Mouse (Mus musculus): Measurements from ENCODE around the gene Ube2e3. TPM values are rescaled to one million over a fixed set of nuclear protein-coding genes. Genes with fewer than 3 reads are reported as not detected.
A peak's percentile ranks its signal among the peaks of the same experiment; 100 is the strongest.

Ube2e3 gene
- polyA plus RNA-seq, 1 experiment from 2014 or later, result 271 TPM

DNA sequence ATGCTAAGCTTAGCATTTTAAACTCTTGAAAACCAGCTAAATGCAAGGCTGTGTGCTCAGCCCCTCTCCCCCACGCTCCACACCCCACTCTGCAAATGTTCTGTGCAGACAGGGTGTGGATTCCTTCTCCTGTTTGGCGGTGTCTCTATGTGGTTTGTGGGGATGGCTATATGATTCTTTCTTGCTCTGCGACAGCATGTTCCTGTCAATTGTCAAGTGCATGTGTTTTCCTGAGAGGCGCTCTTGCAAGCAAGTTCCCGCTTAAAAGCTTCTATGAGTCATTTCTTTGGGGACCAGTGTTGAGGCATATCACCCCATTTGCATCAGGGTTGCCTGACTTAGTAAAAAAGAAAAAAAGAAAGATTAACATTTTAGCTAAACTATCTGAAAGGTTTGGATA lies 92.4 kb downstream of the Ube2e3 start:
- no peak overlapping the region for H3K4me3 ChIP-seq (ENCODE audit: low read depth, low read length)
- H3K4me1 ChIP-seq (ENCODE audit: control insufficient read depth, insufficient read depth, low read length), result peaks cover 6% of the 10 kb centered on the region
- DNase-seq (ENCODE audit: low spot score) (no peak), ATAC-seq (ENCODE audit: insufficient number of reproducible peaks, low FRiP score, low TSS enrichment, low read depth) (no peak)
- H3K27me3 ChIP-seq (ENCODE audit: control insufficient read depth, insufficient read depth, low read length), result no peaks in the 10 kb centered on the region
- no peaks in the 10 kb centered on the region for H3K36me3 ChIP-seq (ENCODE audit: control insufficient read depth, insufficient read depth, low read length)
- 93% methylated on average over 5 of the region's 5 CpGs for WGBS
- H3K9me3 ChIP-seq (ENCODE audit: control insufficient read depth, low read length), result no peaks in the 10 kb centered on the region
- no peak overlapping the region for H3K4me2 ChIP-seq (ENCODE audit: low read depth, severe bottlenecking)
- no peak overlapping the region for H3K9ac ChIP-seq (ENCODE audit: low read length)
- H3K27ac ChIP-seq (replicated peaks; ENCODE audit: low read depth, low read length), result no peak overlapping the region

DNA sequence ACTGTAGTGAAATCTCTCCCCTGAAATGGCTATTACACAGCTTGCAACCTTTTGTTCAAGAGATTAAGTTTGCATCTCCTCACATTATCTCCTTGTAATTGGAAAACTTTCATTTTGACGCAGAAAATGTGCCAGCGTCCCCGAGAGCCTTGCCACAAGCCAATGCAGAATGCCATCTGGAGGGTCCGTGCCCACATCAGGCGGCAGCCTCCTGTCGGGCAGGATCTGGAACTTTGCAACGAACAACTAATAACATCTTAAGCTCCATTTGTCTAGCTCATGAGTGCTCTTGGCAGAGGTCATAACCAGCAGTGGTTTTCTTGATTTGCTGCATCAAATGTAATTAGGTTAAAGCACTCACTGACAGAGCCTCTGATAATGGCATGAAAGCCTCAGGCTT lies 93.1 kb downstream of the Ube2e3 start:
- 31% methylated on average over 7 of the region's 7 CpGs for WGBS
- Histone ChIP-seq H3K27me3 (ENCODE audit: control insufficient read depth, insufficient read depth, low read length) (no peaks in the 10 kb centered on the region), H3K27ac (replicated peaks; ENCODE audit: low read depth, low read length) (no peak overlapping the region), H3K4me3 (ENCODE audit: low read depth, low read length) (no peak overlapping the region), H3K36me3 (ENCODE audit: control insufficient read depth, insufficient read depth, low read length) (no peaks in the 10 kb centered on the region), H3K9me3 (ENCODE audit: control insufficient read depth, low read length) (no peaks in the 10 kb centered on the region), H3K9ac (ENCODE audit: low read length) (no peak overlapping the region), H3K4me2 (ENCODE audit: low read depth, severe bottlenecking) (no peak overlapping the region), H3K4me1 (ENCODE audit: control insufficient read depth, insufficient read depth, low read length) (peaks cover 6% of the 10 kb centered on the region)
- ATAC-seq (ENCODE audit: insufficient number of reproducible peaks, low FRiP score, low TSS enrichment, low read depth) (no peak), DNase-seq (ENCODE audit: low spot score) (no peak)

- Histone ChIP-seq H3K9ac (ENCODE audit: low read length) (no peak overlapping the region), H3K4me2 (ENCODE audit: low read depth, severe bottlenecking) (no peak overlapping the region), H3K4me3 (ENCODE audit: low read depth, low read length) (no peak overlapping the region), H3K27ac (replicated peaks; ENCODE audit: low read depth, low read length) (no peak overlapping the region), H3K27me3 (ENCODE audit: control insufficient read depth, insufficient read depth, low read length) (no peaks in the 10 kb centered on the region), H3K36me3 (ENCODE audit: control insufficient read depth, insufficient read depth, low read length) (no peaks in the 10 kb centered on the region), H3K4me1 (ENCODE audit: control insufficient read depth, insufficient read depth, low read length) (peaks cover 6% of the 10 kb centered on the region), H3K9me3 (ENCODE audit: control insufficient read depth, low read length) (no peaks in the 10 kb centered on the region)
- ATAC-seq (ENCODE audit: insufficient number of reproducible peaks, low FRiP score, low TSS enrichment, low read depth) (no peak), DNase-seq (ENCODE audit: low spot score) (no peak)
- 17% methylated on average over 7 of the region's 7 CpGs for WGBS
Measured at GRCm38 (mm10) chr2:78961580-78961979, 93.7 kb downstream of the Ube2e3 start.

DNA sequence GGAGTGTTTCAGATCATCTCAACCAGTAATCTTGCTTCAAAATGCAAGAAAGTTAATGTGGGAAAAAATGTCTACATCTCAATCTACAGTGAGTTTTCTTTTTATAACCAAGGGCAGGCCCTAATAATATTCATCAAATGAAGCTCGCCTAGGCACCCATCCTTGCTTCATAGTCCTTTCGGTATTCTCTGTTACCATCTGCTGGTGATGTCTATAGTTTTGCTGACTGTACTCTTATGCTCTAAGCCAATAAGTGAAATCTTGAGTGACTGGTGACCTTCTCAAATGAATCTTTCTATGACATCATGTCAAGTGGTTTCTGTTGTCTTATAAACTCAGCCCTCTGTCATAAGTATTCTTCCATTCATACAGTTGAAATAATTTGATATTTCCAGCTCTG lies 97.1 kb downstream of the Ube2e3 start:
- Histone ChIP-seq H3K9me3 (ENCODE audit: control insufficient read depth, low read length) (no peaks in the 10 kb centered on the region), H3K36me3 (ENCODE audit: control insufficient read depth, insufficient read depth, low read length) (no peaks in the 10 kb centered on the region), H3K27me3 (ENCODE audit: control insufficient read depth, insufficient read depth, low read length) (no peaks in the 10 kb centered on the region), H3K4me3 (ENCODE audit: low read depth, low read length) (no peak overlapping the region), H3K4me1 (ENCODE audit: control insufficient read depth, insufficient read depth, low read length) (peaks cover 6% of the 10 kb centered on the region), H3K27ac (replicated peaks; ENCODE audit: low read depth, low read length) (no peak overlapping the region), H3K9ac (ENCODE audit: low read length) (no peak overlapping the region), H3K4me2 (ENCODE audit: low read depth, severe bottlenecking) (no peak overlapping the region)
- no peak for DNase-seq (ENCODE audit: low spot score)
- no peak for ATAC-seq (ENCODE audit: insufficient number of reproducible peaks, low FRiP score, low TSS enrichment, low read depth)
- 86% methylated on average over 2 of the region's 2 CpGs for WGBS

- Histone ChIP-seq H3K9ac (ENCODE audit: low read length) (no peak overlapping the region), H3K27me3 (ENCODE audit: control insufficient read depth, insufficient read depth, low read length) (no peaks in the 10 kb centered on the region), H3K36me3 (ENCODE audit: control insufficient read depth, insufficient read depth, low read length) (no peaks in the 10 kb centered on the region), H3K4me1 (ENCODE audit: control insufficient read depth, insufficient read depth, low read length) (peaks cover 6% of the 10 kb centered on the region), H3K4me2 (ENCODE audit: low read depth, severe bottlenecking) (no peak overlapping the region), H3K4me3 (ENCODE audit: low read depth, low read length) (no peak overlapping the region), H3K27ac (replicated peaks; ENCODE audit: low read depth, low read length) (no peak overlapping the region), H3K9me3 (ENCODE audit: control insufficient read depth, low read length) (no peaks in the 10 kb centered on the region)
- 22% methylated on average over 6 of the region's 6 CpGs for WGBS
- peak; percentile 34 for DNase-seq (ENCODE audit: low spot score)
- no peak for ATAC-seq (ENCODE audit: insufficient number of reproducible peaks, low FRiP score, low TSS enrichment, low read depth)
Measured at GRCm38 (mm10) chr2:78965396-78965795, 97.5 kb downstream of the Ube2e3 start.

- H3K36me3 ChIP-seq (ENCODE audit: control insufficient read depth, insufficient read depth, low read length), result no peaks in the 10 kb centered on the region
- H3K4me1 ChIP-seq (ENCODE audit: control insufficient read depth, insufficient read depth, low read length), result no peaks in the 10 kb centered on the region
- H3K9me3 ChIP-seq (ENCODE audit: control insufficient read depth, low read length), result no peaks in the 10 kb centered on the region
- no peak for DNase-seq (ENCODE audit: low spot score)
- no peak overlapping the region for H3K4me2 ChIP-seq (ENCODE audit: low read depth, severe bottlenecking)
- H3K4me3 ChIP-seq (ENCODE audit: low read depth, low read length), result no peak overlapping the region
- no peak for ATAC-seq (ENCODE audit: insufficient number of reproducible peaks, low FRiP score, low TSS enrichment, low read depth)
- no peak overlapping the region for H3K27ac ChIP-seq (replicated peaks; ENCODE audit: low read depth, low read length)
- 84% methylated on average over 6 of the region's 6 CpGs for WGBS
- no peak overlapping the region for H3K9ac ChIP-seq (ENCODE audit: low read length)
- H3K27me3 ChIP-seq (ENCODE audit: control insufficient read depth, insufficient read depth, low read length), result no peaks in the 10 kb centered on the region
Measured at GRCm38 (mm10) chr2:78970088-78970487, 102.2 kb downstream of the Ube2e3 start.
